In the genomic region with DNA sequence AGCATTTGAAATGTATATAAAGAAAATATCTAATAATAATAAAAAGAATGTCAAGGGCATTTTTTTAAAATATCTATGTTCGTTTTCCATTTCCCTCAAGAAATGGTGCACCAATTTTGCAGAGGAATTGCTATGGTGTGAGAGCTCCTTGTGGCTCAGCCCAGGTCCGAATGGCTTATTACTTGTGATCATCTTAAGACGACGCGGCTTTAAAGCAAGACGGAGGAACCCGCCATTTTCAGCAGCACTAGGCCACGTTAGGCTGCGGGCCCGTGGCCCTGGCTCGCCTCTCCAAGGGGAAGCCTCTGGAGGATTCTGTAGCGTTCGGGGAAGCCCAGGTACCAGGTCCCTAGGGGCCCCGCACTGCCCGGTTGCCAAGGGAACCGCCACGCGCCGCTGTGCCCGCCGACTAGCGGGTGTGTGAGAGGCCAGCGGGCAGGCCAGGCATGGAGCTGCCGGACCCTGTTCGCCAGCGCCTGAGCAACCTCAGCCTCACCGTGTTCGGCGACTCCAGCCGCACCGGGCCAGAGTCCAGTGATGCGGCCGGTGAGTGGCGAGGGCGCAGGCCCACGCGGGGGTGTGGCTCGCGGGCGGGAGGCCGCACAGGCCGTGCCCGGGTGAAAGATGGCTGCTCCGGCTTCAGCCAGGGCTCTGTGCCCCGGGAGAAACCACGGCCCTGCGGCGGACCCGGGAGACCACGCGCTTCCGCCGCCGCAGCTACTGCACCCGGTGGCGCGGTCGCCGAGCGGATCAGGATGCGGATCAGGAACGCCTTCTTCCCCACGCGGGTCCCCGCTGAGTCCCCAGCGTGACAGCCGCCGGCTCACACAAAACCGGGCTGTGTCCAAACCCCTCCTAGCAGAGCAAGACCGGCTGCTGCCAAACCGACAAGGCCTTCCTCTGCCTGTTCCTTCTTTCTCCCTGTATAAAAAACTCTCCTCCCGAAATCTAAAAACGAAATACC, we compare ENCODE assay signal across 8 mouse cellular contexts. TPM values are rescaled to one million over a fixed set of nuclear protein-coding genes. Genes with fewer than 3 reads are reported as not detected.
DNase-seq lines count a peak whose midpoint lies in the region; ATAC-seq lines count a peak whose summit lies in the region.

A gene (plus strand): TSS at position 51 of the 964 bp plus-strand sequence.

- peak within 1 kb of the TSS; percentile 77 for H3K27ac ChIP-seq in brown adipose tissue, adult 24 weeks (replicated peaks; ENCODE audit: low read depth, low read length)
- peak within 1 kb of the TSS; percentile 98 for H3K27ac ChIP-seq in forebrain, embryonic 10.5 days
- H3K27ac ChIP-seq in heart, embryonic 14.5 days (replicated peaks in 1 of 2; ENCODE audit: control insufficient read depth in 1 of 2, insufficient read depth in 1 of 2, low read depth in 2 of 2, low read length in 2 of 2) = peak within 1 kb of the TSS; percentile 85 to 92
- H3K27ac ChIP-seq in liver, embryonic 12.5 days = peak within 1 kb of the TSS; percentile 76

- no peaks in the 10 kb centered on the region for H3K27me3 ChIP-seq in forebrain, embryonic 10.5 days (ENCODE audit: poor library complexity, severe bottlenecking)
- no peaks in the 10 kb centered on the region for H3K27me3 ChIP-seq in heart, embryonic 14.5 days (ENCODE audit: control insufficient read depth, insufficient read depth, low read length)
- no peaks in the 10 kb centered on the region for H3K27me3 ChIP-seq in liver, embryonic 12.5 days (replicated peaks)
- no peaks in the 10 kb centered on the region for H3K27me3 ChIP-seq in splenic B cell, adult 2 months (ENCODE audit: control insufficient read depth, insufficient read depth, low read length, poor library complexity, severe bottlenecking)

- WGBS in forebrain, embryonic 10.5 days = 1% methylated on average over 70 of the region's 73 CpGs
- under 1% methylated on average over 66 of the region's 73 CpGs for WGBS in heart, embryonic 14.5 days
- WGBS in liver, embryonic 12.5 days (ENCODE audit: insufficient replicate concordance) = 2% methylated on average over 73 of the region's 73 CpGs

- ATAC-seq in heart, embryonic 14.5 days (ENCODE audit: insufficient number of reproducible peaks, insufficient read depth, low FRiP score, low read depth) = peak; percentile 90
- peak; percentile 90 for ATAC-seq in liver, embryonic 12.5 days

- no peaks in the 10 kb centered on the region for H3K4me1 ChIP-seq in brown adipose tissue, adult 24 weeks (ENCODE audit: control insufficient read depth, insufficient read depth, insufficient read length, low read length)
- peaks cover 12% of the 10 kb centered on the region for H3K4me1 ChIP-seq in forebrain, embryonic 10.5 days
- H3K4me1 ChIP-seq in heart, embryonic 14.5 days (ENCODE audit: control insufficient read depth in 2 of 2, insufficient read depth in 2 of 2, low read length in 2 of 2) = peaks cover 2 to 12% of the 10 kb centered on the region in 2 experiments; a peak in 3 of 4 replicates
- H3K4me1 ChIP-seq in liver, embryonic 12.5 days = no peaks in the 10 kb centered on the region

- peak; percentile 82 for DNase-seq in CD4-positive helper T cell, adult 2 months (ENCODE audit: low read depth, low spot score)
- peak; percentile 83 for DNase-seq in forebrain, embryonic 10.5 days (ENCODE audit: extremely low spot score, low spot score)
- DNase-seq in kidney, postnatal 14 days = peak; percentile 94
- DNase-seq in naive thymus-derived CD4-positive, alpha-beta T cell, adult 2 months (ENCODE audit: low read depth) = peak; percentile 75
- peak; percentile 88 for DNase-seq in splenic B cell, adult 2 months (ENCODE audit: low read depth, low spot score)

- peaks cover 6% of the 10 kb centered on the region; the same call in 1 of the 2 replicates for H3K36me3 ChIP-seq in forebrain, embryonic 10.5 days (replicated peaks)
- no peaks in the 10 kb centered on the region for H3K36me3 ChIP-seq in heart, embryonic 14.5 days (ENCODE audit: control insufficient read depth, insufficient read depth, low read length)
- H3K36me3 ChIP-seq in liver, embryonic 12.5 days = no peaks in the 10 kb centered on the region
- no peaks in the 10 kb centered on the region for H3K36me3 ChIP-seq in splenic B cell, adult 2 months (ENCODE audit: control insufficient read depth, insufficient read depth, low read length, poor library complexity, severe bottlenecking)

- H3K9me3 ChIP-seq in forebrain, embryonic 10.5 days = peaks cover 5% of the 10 kb centered on the region; the same call in 1 of the 2 replicates
- no peaks in the 10 kb centered on the region for H3K9me3 ChIP-seq in heart, embryonic 14.5 days (ENCODE audit: control insufficient read depth, low read length)
- H3K9me3 ChIP-seq in liver, embryonic 12.5 days (replicated peaks) = no peaks in the 10 kb centered on the region

- H3K9ac ChIP-seq in heart, embryonic 14.5 days (ENCODE audit: low read length) = peak within 1 kb of the TSS; percentile 93
- H3K9ac ChIP-seq in liver, embryonic 12.5 days = peak within 1 kb of the TSS; percentile 83

- peak within 1 kb of the TSS; percentile 83 for H3K4me2 ChIP-seq in heart, embryonic 14.5 days (ENCODE audit: low read length)
- H3K4me2 ChIP-seq in liver, embryonic 12.5 days = peak within 1 kb of the TSS; percentile 90

- H3K4me3 ChIP-seq in brown adipose tissue, adult 24 weeks (ENCODE audit: insufficient read depth, low read depth, low read length) = peak within 1 kb of the TSS; percentile 97
- peak within 1 kb of the TSS; percentile 87 for H3K4me3 ChIP-seq in forebrain, embryonic 10.5 days
- H3K4me3 ChIP-seq in heart, embryonic 14.5 days (ENCODE audit: control insufficient read depth in 1 of 2, insufficient read depth in 1 of 2, low read depth in 1 of 2, low read length in 2 of 2) = peak within 1 kb of the TSS; percentile 88 to 90
- H3K4me3 ChIP-seq in liver, embryonic 12.5 days = peak within 1 kb of the TSS; percentile 76

RNA-seq across cellular contexts. Expression of the gene that starts here (rescaled TPM):
- polyA plus RNA-seq in brown adipose tissue, adult 24 weeks (2012; ENCODE audit: insufficient read depth, insufficient read length, missing spikeins) = 2.4 and 2.9 TPM in 2 replicates
- polyA plus RNA-seq in forebrain, embryonic 10.5 days (2016; fragmentation: Nextera tagmentation; extraction: Ambion mirVana) = 13.2 and 14.1 TPM in 2 replicates
- polyA plus RNA-seq in heart, embryonic 14.5 days (2014; fragmentation: Nextera tagmentation; extraction: Ambion mirVana) = 10.3 and 11.0 TPM in 2 replicates
- polyA plus RNA-seq in liver, embryonic 12.5 days (2016; fragmentation: Nextera tagmentation; extraction: Ambion mirVana) = 3.8 and 4.1 TPM in 2 replicates

Comparison
In these comparisons a context has a peak if more than half of its experiments do, and no peak if none do; other contexts are left out.
1. Peak in every context shown above with its lines: DNase-seq, ATAC-seq, H3K4me3 ChIP-seq and H3K27ac ChIP-seq.